Mouse (Mus musculus) ES-E14 (cell line): ENCODE measurements at regions not wholly inside any gene's neighbourhood (a gene's known extent, or its start where the extent isn't known, plus 50 kb on each side); places are given as distances from the start of the nearest gene placed in this dataset.

Experiments used
- CHD2 ChIP-seq: IDR thresholded peaks from 2 replicates; pipeline ENCODE4 v1.6.1; 2014; ENCODE audit warnings: mild to moderate bottlenecking, low read depth, low read length, inconsistent platforms
- MAFK ChIP-seq: IDR thresholded peaks from 2 replicates; pipeline ENCODE4 v1.6.1; 2014; ENCODE audit warnings: mild to moderate bottlenecking, low read depth, low read length, inconsistent platforms; ENCODE audit not compliant: insufficient read depth
- ZC3H11A ChIP-seq: IDR thresholded peaks from 2 replicates; pipeline ENCODE4 v1.6.1; 2012; ENCODE audit warnings: low read depth, mild to moderate bottlenecking, inconsistent platforms, low read length, borderline replicate concordance
- ZNF384 ChIP-seq: IDR thresholded peaks from 2 replicates; pipeline ENCODE4 v1.6.1; 2012; ENCODE audit warnings: low read depth, low read length, inconsistent platforms

- TF ChIP-seq ZNF384: no peak
- TF ChIP-seq CHD2: no peak
- TF ChIP-seq MAFK: no peak
- no peak for TF ChIP-seq ZC3H11A
Observed at GRCm38 (mm10) chr17:31772201-31772820, 83.3 kb downstream of the Sik1 start.
